Mouse (Mus musculus) ES-Bruce4 (cell line): ENCODE measurements at regions not wholly inside any gene's neighbourhood (a gene's known extent, or its start where the extent isn't known, plus 50 kb on each side); places are given as distances from the start of the nearest gene placed in this dataset.

ENCODE experiments used
- CTCF ChIP-seq: IDR thresholded peaks from one replicate; pipeline ENCODE4 v1.8.1; 2011; ENCODE audit warnings: low read depth, low read length
- POLR2A ChIP-seq: IDR thresholded peaks from one replicate; pipeline ENCODE4 v1.8.1; 2011; ENCODE audit warnings: low read length; ENCODE audit not compliant: insufficient read depth

GRCm38 (mm10) chr8:90608410-90608809 lies 208.8 kb downstream of the Gm19935 start:
- TF ChIP-seq CTCF = no peak
- no peak for TF ChIP-seq POLR2A
